Mouse (Mus musculus): Measurements from ENCODE around the gene Bckdhb.

- TF ChIP-seq CTCF (conservative IDR thresholded peaks at IDR 0.05; ENCODE audit: low read length) = no peak
- TF ChIP-seq NANOG (IDR thresholded peaks at IDR 0.05; ENCODE audit: borderline replicate concordance, low read length) = no peak
- no peak for TF ChIP-seq POU5F1 (IDR thresholded peaks at IDR 0.05; ENCODE audit: borderline replicate concordance, low read length)
Measured at GRCm38 (mm10) chr9:83882191-83882590, 42.8 kb upstream of the Bckdhb start.
